Mouse (Mus musculus) myocyte (in vitro differentiated cells): ENCODE measurements around the gene Trmo. TPM values are rescaled to one million over a fixed set of nuclear protein-coding genes. Genes with fewer than 3 reads are reported as not detected.

Experiments used
- H3K27me3 ChIP-seq: one replicate; pipeline ENCODE4 v1.6.1; 2011; ENCODE audit not compliant: control insufficient read depth, insufficient read depth, insufficient read length
- H3K36me3 ChIP-seq: one replicate; pipeline ENCODE4 v1.6.1; 2011; ENCODE audit not compliant: control insufficient read depth, insufficient read depth
- H3K4me2 ChIP-seq: one replicate; pipeline ENCODE4 v1.6.1; 2011; ENCODE audit warnings: low read depth, control low read depth
- H3K4me3 ChIP-seq: one replicate; pipeline ENCODE4 v1.5.1; 2011; ENCODE audit warnings: mild to moderate bottlenecking, control low read depth, moderate library complexity
- H3K79me2 ChIP-seq: one replicate; pipeline ENCODE4 v1.6.1; 2011; ENCODE audit not compliant: control insufficient read depth, insufficient read depth
- H3ac ChIP-seq: one replicate; pipeline ENCODE4 v1.6.1; 2011; ENCODE audit not compliant: control insufficient read depth, insufficient read length
- CEBPB ChIP-seq: IDR thresholded peaks from 2 replicates; pipeline ENCODE4 v1.6.1; 2011; ENCODE audit warnings: mild to moderate bottlenecking, moderate library complexity; ENCODE audit not compliant: poor library complexity, insufficient read depth, severe bottlenecking
- E2F4 ChIP-seq: IDR thresholded peaks from one replicate; pipeline ENCODE4 v1.6.1; 2011; ENCODE audit warnings: mild to moderate bottlenecking, control low read depth, moderate library complexity; ENCODE audit not compliant: insufficient read depth
- MAX ChIP-seq: IDR thresholded peaks from one replicate; pipeline ENCODE4 v1.6.1; 2011; ENCODE audit warnings: low read depth, mild to moderate bottlenecking, control low read depth
- MYOD1 ChIP-seq, 3 experiments: IDR thresholded peaks; one replicate each; pipeline ENCODE4 v1.6.1; 2011; ENCODE audit warnings: control low read depth in 2 of 3, low read depth in 2 of 3, mild to moderate bottlenecking in 2 of 3, moderate library complexity in 1 of 3; ENCODE audit not compliant: insufficient read length in 2 of 3, control insufficient read depth in 1 of 3
- MYOG ChIP-seq, 3 experiments: IDR thresholded peaks; one replicate each; pipeline ENCODE4 v1.6.1; 2011; ENCODE audit warnings: control low read depth in 2 of 3, low read depth in 2 of 3, mild to moderate bottlenecking in 2 of 3; ENCODE audit not compliant: insufficient read length in 2 of 3, control insufficient read depth in 1 of 3, insufficient read depth in 1 of 3
- POLR2A ChIP-seq: IDR thresholded peaks from one replicate; pipeline ENCODE4 v1.6.1; 2011; ENCODE audit warnings: low read depth, mild to moderate bottlenecking, control low read depth, moderate library complexity; ENCODE audit not compliant: insufficient read length
- POLR2AphosphoS2 ChIP-seq: IDR thresholded peaks from one replicate; pipeline ENCODE4 v1.6.1; 2011; ENCODE audit warnings: low read depth, control low read depth; ENCODE audit not compliant: insufficient read length
- REST ChIP-seq: IDR thresholded peaks from one replicate; pipeline ENCODE4 v1.6.1; 2011; ENCODE audit warnings: mild to moderate bottlenecking, control low read depth, moderate library complexity; ENCODE audit not compliant: insufficient read depth, insufficient read length
- SRF ChIP-seq: IDR thresholded peaks from one replicate; pipeline ENCODE4 v1.6.1; 2011; ENCODE audit warnings: low read depth; ENCODE audit not compliant: control insufficient read depth, insufficient read length
- TCF12 ChIP-seq: IDR thresholded peaks from one replicate; pipeline ENCODE4 v1.6.1; 2011; ENCODE audit warnings: mild to moderate bottlenecking, control low read depth; ENCODE audit not compliant: poor library complexity, insufficient read depth, severe bottlenecking
- TCF3 ChIP-seq: IDR thresholded peaks from one replicate; pipeline ENCODE4 v1.6.1; 2011; ENCODE audit warnings: low read depth, control low read depth; ENCODE audit not compliant: insufficient read length
- USF1 ChIP-seq: IDR thresholded peaks from one replicate; pipeline ENCODE4 v1.6.1; 2011; ENCODE audit warnings: low read depth, mild to moderate bottlenecking, control low read depth, moderate library complexity
- polyA plus RNA-seq: library from polyadenylated mRNA; unstranded; fragments of >200 nt; fragmentation: generic; extraction: Trizol; gene quantifications from one replicate; pipeline ENCODE4 v1.2.1, GENCODE M21; 2012; ENCODE audit warnings: missing spikeins

Trmo gene
- polyA plus RNA-seq, 1 experiment, result 3.1 TPM

DNA sequence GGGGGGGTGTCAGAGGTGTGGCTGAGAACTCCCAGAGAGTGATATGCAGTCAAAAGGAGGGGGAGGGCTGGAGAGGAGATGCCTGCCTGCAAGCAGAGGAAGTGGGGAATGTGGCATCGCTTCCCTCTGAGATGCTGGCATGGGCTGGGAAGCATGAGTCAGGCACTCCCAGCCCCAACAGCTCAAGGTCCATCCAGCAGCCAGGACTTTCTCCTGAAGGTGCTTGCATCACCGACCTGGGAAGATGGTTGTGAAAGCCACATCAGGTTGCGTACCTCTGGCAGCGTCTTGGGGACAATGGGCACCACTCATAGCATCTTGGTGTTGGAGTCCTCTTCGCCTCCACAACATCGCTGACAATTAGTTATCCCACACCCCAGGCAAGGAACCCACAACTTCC, 18.8 kb downstream of the Trmo start:
- Histone ChIP-seq H3ac (no peak overlapping the region), H3K27me3 (no peaks in the 10 kb centered on the region), H3K4me2 (no peak overlapping the region), H3K79me2 (no peaks in the 10 kb centered on the region), H3K4me3 (no peak overlapping the region), H3K36me3 (no peaks in the 10 kb centered on the region)
- TF ChIP-seq REST (no peak), TCF12 (no peak), MYOG (IDR thresholded peaks at IDR 0.05; ENCODE audit: control insufficient read depth in 1 of 3, insufficient read depth in 1 of 3, insufficient read length in 2 of 3, low read depth in 2 of 3) (no peak), MYOD1 (IDR thresholded peaks at IDR 0.05; ENCODE audit: control insufficient read depth in 1 of 3, insufficient read length in 2 of 3, low read depth in 2 of 3) (no peak), POLR2AphosphoS2 (no peak), CEBPB (no peak), MAX (no peak), POLR2A (no peak), USF1 (no peak), SRF (no peak), E2F4 (no peak), TCF3 (no peak)

- no peak overlapping the region for H3K4me3 ChIP-seq
- no peaks in the 10 kb centered on the region for H3K79me2 ChIP-seq
- H3K4me2 ChIP-seq, result no peak overlapping the region
- no peak overlapping the region for H3ac ChIP-seq
- TF ChIP-seq USF1, result no peak
- no peak for TF ChIP-seq REST
- TF ChIP-seq POLR2AphosphoS2, result no peak
- no peak for TF ChIP-seq CEBPB
- TF ChIP-seq E2F4, result no peak
- no peak for TF ChIP-seq MAX
- no peak for TF ChIP-seq TCF12
- TF ChIP-seq MYOG (IDR thresholded peaks at IDR 0.05; ENCODE audit: control insufficient read depth in 1 of 3, insufficient read depth in 1 of 3, insufficient read length in 2 of 3, low read depth in 2 of 3), result no peak
- no peak for TF ChIP-seq SRF
- no peak for TF ChIP-seq MYOD1 (IDR thresholded peaks at IDR 0.05; ENCODE audit: control insufficient read depth in 1 of 3, insufficient read length in 2 of 3, low read depth in 2 of 3)
- TF ChIP-seq TCF3, result no peak
- TF ChIP-seq POLR2A, result no peak
- H3K27me3 ChIP-seq, result no peaks in the 10 kb centered on the region
- no peaks in the 10 kb centered on the region for H3K36me3 ChIP-seq
Observed at GRCm38 (mm10) chr4:46369070-46369469, 20.2 kb downstream of the Trmo start.

GRCm38 (mm10) chr4:46367487-46367959, 21.7 kb downstream of the Trmo start:
- H3K79me2 ChIP-seq, result no peaks in the 10 kb centered on the region
- H3ac ChIP-seq, result no peak overlapping the region
- H3K27me3 ChIP-seq, result no peaks in the 10 kb centered on the region
- H3K4me3 ChIP-seq, result no peak overlapping the region
- no peak overlapping the region for H3K4me2 ChIP-seq
- TF ChIP-seq SRF, result no peak
- no peak for TF ChIP-seq TCF12
- no peak for TF ChIP-seq POLR2A
- no peaks in the 10 kb centered on the region for H3K36me3 ChIP-seq

GRCm38 (mm10) chr4:46364360-46364759, 24.9 kb downstream of the Trmo start:
- no peak overlapping the region for H3K4me3 ChIP-seq
- no peaks in the 10 kb centered on the region for H3K36me3 ChIP-seq
- no peak overlapping the region for H3K4me2 ChIP-seq
- H3ac ChIP-seq, result no peak overlapping the region
- H3K79me2 ChIP-seq, result no peaks in the 10 kb centered on the region
- TF ChIP-seq USF1, result no peak
- no peak for TF ChIP-seq POLR2AphosphoS2
- TF ChIP-seq E2F4, result no peak
- H3K27me3 ChIP-seq, result no peaks in the 10 kb centered on the region

DNA sequence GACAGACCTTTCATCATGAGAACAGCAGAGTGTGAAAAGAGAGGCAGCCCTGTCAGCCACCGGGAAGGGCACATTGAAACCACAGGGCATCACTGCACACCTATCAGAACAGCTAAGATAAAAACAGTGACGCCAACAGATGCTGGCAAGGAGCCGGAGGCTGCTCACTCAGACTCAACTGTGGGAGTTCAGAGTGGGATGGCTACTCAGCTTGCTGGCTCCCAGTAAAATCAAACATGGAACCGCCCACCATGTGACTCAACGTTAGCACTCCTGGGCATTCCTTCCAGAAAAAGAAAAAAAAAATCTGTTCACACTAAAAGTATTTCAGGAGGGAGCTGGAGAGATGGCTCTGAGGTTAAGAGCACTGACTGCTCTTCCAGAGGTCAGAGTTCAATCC, 28.0 kb downstream of the Trmo start:
- no peak overlapping the region for H3ac ChIP-seq
- no peak for TF ChIP-seq POLR2AphosphoS2
- no peak for TF ChIP-seq MYOG (IDR thresholded peaks at IDR 0.05; ENCODE audit: control insufficient read depth in 1 of 3, insufficient read depth in 1 of 3, insufficient read length in 2 of 3, low read depth in 2 of 3)
- no peak for TF ChIP-seq E2F4
- TF ChIP-seq TCF3, result no peak
- TF ChIP-seq TCF12, result no peak
- TF ChIP-seq SRF, result no peak
- TF ChIP-seq USF1, result no peak
- TF ChIP-seq REST, result no peak
- no peak for TF ChIP-seq MAX
- TF ChIP-seq MYOD1 (IDR thresholded peaks at IDR 0.05; ENCODE audit: control insufficient read depth in 1 of 3, insufficient read length in 2 of 3, low read depth in 2 of 3), result no peak
- TF ChIP-seq POLR2A, result no peak
- TF ChIP-seq CEBPB, result no peak
- H3K27me3 ChIP-seq, result no peaks in the 10 kb centered on the region
- H3K79me2 ChIP-seq, result no peaks in the 10 kb centered on the region
- H3K36me3 ChIP-seq, result no peaks in the 10 kb centered on the region
- H3K4me3 ChIP-seq, result no peak overlapping the region
- no peak overlapping the region for H3K4me2 ChIP-seq
